Mouse (Mus musculus): Measurements from ENCODE around the gene Clec11a.

DNA sequence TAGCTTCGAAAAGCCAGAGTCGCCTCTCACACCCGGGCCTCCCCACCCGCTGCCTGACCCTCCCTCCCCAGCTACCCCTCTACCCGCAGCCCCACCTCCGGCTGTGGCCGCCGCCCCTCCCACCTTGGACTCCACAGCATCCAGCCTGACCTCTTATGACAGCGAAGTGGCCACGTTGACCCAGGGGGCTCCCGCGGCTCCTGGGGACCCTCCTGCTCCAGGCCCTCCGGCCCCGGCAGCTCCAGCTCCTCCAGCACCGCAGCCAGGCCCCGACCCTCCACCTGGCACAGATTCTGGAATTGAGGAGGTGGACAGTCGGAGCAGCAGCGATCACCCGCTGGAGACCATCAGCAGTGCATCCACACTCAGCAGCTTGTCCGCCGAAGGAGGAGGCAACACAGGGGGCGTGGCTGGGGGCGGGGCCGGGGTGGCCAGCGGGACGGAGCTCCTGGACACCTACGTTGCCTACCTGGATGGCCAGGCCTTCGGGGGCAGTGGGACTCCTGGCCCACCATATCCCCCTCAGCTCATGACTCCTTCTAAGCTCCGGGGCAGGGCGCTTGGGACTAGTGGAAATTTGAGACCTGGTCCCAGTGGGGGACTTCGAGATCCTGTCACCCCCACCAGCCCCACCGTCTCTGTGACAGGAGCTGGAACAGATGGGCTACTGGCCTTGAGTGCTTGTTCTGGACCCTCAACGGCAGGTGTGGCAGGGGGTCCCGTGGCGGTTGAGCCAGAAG lies 47.1 kb upstream of the Clec11a start:
- TF ChIP-seq POLR2A (IDR thresholded peaks at IDR 0.05; ENCODE audit: extremely low read depth, insufficient read depth, low read length), result no peak
- no peak for TF ChIP-seq CTCF (IDR thresholded peaks at IDR 0.05; ENCODE audit: low read depth, low read length)

Measured in liver, adult 2 months (tissue).